Mouse (Mus musculus) hindbrain, embryonic 15.5 days (tissue): ENCODE measurements around the gene Gm20388. TPM values are rescaled to one million over a fixed set of nuclear protein-coding genes. Genes with fewer than 3 reads are reported as not detected.

Source experiments
- ATAC-seq: fragments of 200-750 bp; cut with Nextera tagmentation; 2 replicates; pipeline ENCODE4 v1.8.0; 2017; ENCODE audit warnings: low read depth, moderate number of reproducible peaks, moderate TSS enrichment; ENCODE audit not compliant: low FRiP score
- H3K27ac ChIP-seq: fragments of 300-500 bp; sonication (generic); replicated peaks from 2 replicates; pipeline ENCODE4 v1.5.1; 2015; ENCODE audit warnings: mild to moderate bottlenecking, inconsistent platforms
- H3K27me3 ChIP-seq: fragments of 300-500 bp; sonication (generic); 2 replicates; pipeline ENCODE4 v1.6.1; 2015; ENCODE audit warnings: control low read depth, inconsistent platforms
- H3K36me3 ChIP-seq: fragments of 300-500 bp; sonication (generic); 2 replicates; pipeline ENCODE4 v1.6.1; 2015; ENCODE audit warnings: control low read depth, inconsistent platforms
- H3K4me1 ChIP-seq: fragments of 300-500 bp; sonication (generic); replicated peaks from 2 replicates; pipeline ENCODE4 v1.6.1; 2015; ENCODE audit warnings: control low read depth, inconsistent platforms
- H3K4me2 ChIP-seq: fragments of 300-500 bp; sonication (generic); 2 replicates; pipeline ENCODE4 v1.6.1; 2015; ENCODE audit warnings: moderate library complexity, mild to moderate bottlenecking, inconsistent platforms
- H3K4me3 ChIP-seq: fragments of 300-500 bp; sonication (generic); 2 replicates; pipeline ENCODE4 v1.5.1; 2015; ENCODE audit warnings: mild to moderate bottlenecking, inconsistent platforms
- H3K9ac ChIP-seq: fragments of 300-500 bp; sonication (generic); 2 replicates; pipeline ENCODE4 v1.6.1; 2015; ENCODE audit warnings: inconsistent platforms
- H3K9me3 ChIP-seq: fragments of 300-500 bp; sonication (generic); 2 replicates; pipeline ENCODE4 v1.6.1; 2016; ENCODE audit warnings: control low read depth, inconsistent platforms
- WGBS: fragments of 180-500 bp; shearing (Covaris S2); methylation state at CpG from one replicate; pipeline ENCODE4 v1.1.7; 2015; 5-methylcytosine and 5-hydroxymethylcytosine counted together
- polyA plus RNA-seq: library from polyadenylated mRNA; unstranded; fragments of >200 nt; fragmentation: Nextera tagmentation; extraction: Ambion mirVana; gene quantifications from 2 replicates; pipeline ENCODE4 v1.2.1, GENCODE M21; 2015

The Gm20388 gene
- polyA plus RNA-seq, 1 experiment from 2014 or later, result 5.4 TPM

DNA sequence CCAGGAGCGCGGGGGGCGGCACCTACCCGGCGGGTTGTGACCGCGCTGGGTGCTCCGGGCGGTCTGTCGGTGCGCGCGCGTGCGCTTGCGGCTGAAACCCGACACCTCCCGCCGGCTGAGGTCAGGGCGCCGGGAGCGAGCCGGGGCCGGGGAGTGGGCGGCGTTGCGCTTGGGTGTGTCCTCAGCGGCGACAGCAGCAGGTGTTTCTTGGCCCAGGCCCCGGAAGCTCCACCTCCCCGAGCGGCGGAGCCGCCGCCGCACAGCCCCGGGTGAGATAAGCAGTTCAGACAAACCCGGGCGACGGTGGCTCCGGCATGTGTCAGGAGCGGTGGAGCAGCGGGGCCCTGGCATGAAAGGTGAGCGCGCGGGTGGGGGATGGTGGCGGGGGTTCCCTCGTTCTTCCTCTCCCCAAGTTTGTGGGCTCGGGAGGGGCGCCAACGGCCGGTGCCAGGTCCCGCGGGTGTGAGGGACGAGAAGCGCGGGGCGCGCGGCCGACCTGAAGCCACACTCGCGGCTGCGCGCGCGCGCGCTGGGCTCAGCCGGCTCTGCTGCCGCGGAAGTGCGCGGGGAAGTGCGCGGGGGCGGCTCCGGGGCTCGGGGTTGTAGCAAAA, 626.7 kb downstream of the Gm20388 start:
- H3K4me2 ChIP-seq, result peak overlapping the region; percentile 99
- peak overlapping the region; percentile 67 for H3K4me3 ChIP-seq
- no peaks in the 10 kb centered on the region for H3K36me3 ChIP-seq
- under 1% methylated on average over 54 of the region's 79 CpGs for WGBS
- peak overlapping the region; percentile 71 for H3K9ac ChIP-seq
- H3K9me3 ChIP-seq, result no peaks in the 10 kb centered on the region
- H3K4me1 ChIP-seq, result peaks cover 88% of the 10 kb centered on the region
- no peaks in the 10 kb centered on the region for H3K27me3 ChIP-seq
- H3K27ac ChIP-seq, result peak overlapping the region; percentile 95
- peak; percentile 4; the same call in 1 of the 2 replicates for ATAC-seq

- 0% methylated on average over 38 of the region's 46 CpGs for WGBS
- H3K27ac ChIP-seq, result peak overlapping the region; percentile 95
- H3K4me3 ChIP-seq, result peak overlapping the region; percentile 67
These were observed 627.3 kb downstream of the Gm20388 start for GRCm38 (mm10) chr8:120537818-120538396.

GRCm38 (mm10) chr8:120538397-120539240, 628.0 kb downstream of the Gm20388 start:
- peak overlapping the region; percentile 95 for H3K27ac ChIP-seq
- ATAC-seq, result peak; percentile 35
- H3K4me3 ChIP-seq, result peak overlapping the region; percentile 67
- H3K27me3 ChIP-seq, result no peaks in the 10 kb centered on the region
- no peaks in the 10 kb centered on the region for H3K9me3 ChIP-seq
- peak overlapping the region; percentile 99 for H3K4me2 ChIP-seq
- H3K9ac ChIP-seq, result peak overlapping the region; percentile 71
- H3K36me3 ChIP-seq, result no peaks in the 10 kb centered on the region
- peaks cover 87% of the 10 kb centered on the region for H3K4me1 ChIP-seq
- 2% methylated on average over 37 of the region's 37 CpGs for whole genome bisulfite sequencing

More at GRCm38 (mm10) chr8:120537818-120538396, 627.3 kb downstream of the Gm20388 start:
- H3K9me3 ChIP-seq, result no peaks in the 10 kb centered on the region
- H3K27me3 ChIP-seq, result no peaks in the 10 kb centered on the region
- peak overlapping the region; percentile 99 for H3K4me2 ChIP-seq
- no peaks in the 10 kb centered on the region for H3K36me3 ChIP-seq
- ATAC-seq, result peak; percentile 36
- peak overlapping the region; percentile 71 for H3K9ac ChIP-seq
- H3K4me1 ChIP-seq, result peaks cover 87% of the 10 kb centered on the region

GRCm38 (mm10) chr8:120539381-120539774, 628.7 kb downstream of the Gm20388 start:
- Histone ChIP-seq H3K4me3 (peak overlapping the region; percentile 67), H3K9ac (no peak overlapping the region), H3K9me3 (no peaks in the 10 kb centered on the region), H3K27ac (peak overlapping the region; percentile 95), H3K4me1 (peaks cover 83% of the 10 kb centered on the region), H3K4me2 (peak overlapping the region; percentile 99), H3K36me3 (no peaks in the 10 kb centered on the region), H3K27me3 (no peaks in the 10 kb centered on the region)
- 31% methylated on average over 5 of the region's 6 CpGs for WGBS
- ATAC-seq, result no peak

DNA sequence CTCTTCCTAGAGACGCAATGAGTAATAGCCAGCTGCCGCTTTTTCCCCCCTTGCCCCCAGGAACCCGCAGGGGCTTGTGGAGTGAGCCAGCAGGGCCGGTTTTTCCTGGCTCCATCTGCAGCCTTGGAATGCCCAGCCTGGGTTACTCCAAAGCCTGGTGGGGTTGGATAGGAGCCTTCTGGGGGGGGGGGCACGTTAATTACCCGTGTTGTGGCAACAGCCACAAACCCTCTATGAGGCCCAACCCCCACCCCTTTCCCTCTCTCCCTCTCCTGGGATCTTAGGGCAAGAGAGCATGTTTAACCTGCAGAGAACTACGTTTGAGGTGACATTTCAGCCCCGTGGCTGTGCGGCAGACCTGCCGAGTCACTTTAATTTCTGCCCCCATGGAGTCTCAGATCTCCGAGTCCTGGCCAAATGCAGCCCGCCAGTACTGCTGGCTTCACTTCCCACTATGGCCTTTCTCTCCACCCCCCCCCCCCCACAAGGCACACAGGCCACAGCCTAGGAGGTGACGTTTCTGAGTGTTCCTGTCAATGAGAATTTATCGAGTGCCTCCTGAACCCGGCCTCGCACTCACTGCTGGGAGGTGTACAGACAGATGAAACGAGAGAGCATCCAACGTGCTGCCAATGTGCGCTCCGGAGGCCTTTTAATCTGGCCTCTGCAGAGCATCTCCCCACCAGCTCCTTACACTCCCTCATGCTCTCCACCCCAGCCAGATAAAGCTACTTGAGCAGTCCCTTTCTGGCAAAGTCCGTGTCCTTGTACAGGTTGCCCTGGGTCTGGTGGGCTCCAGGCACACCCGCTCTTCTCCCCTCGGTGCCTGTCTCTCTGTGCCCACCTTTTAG, 629.4 kb downstream of the Gm20388 start:
- Histone ChIP-seq H3K4me3 (no peak overlapping the region), H3K27ac (peak overlapping the region; percentile 95), H3K27me3 (no peaks in the 10 kb centered on the region), H3K36me3 (no peaks in the 10 kb centered on the region), H3K9me3 (no peaks in the 10 kb centered on the region), H3K9ac (no peak overlapping the region; the same call in 1 of the 2 replicates), H3K4me1 (peaks cover 77% of the 10 kb centered on the region), H3K4me2 (peak overlapping the region; percentile 99)
- 21% methylated on average over 23 of the region's 23 CpGs for WGBS
- no peak for ATAC-seq

- Histone ChIP-seq H3K4me3 (no peak overlapping the region), H3K27ac (no peak overlapping the region), H3K9me3 (no peaks in the 10 kb centered on the region), H3K9ac (no peak overlapping the region), H3K36me3 (no peaks in the 10 kb centered on the region), H3K4me1 (peaks cover 78% of the 10 kb centered on the region), H3K27me3 (no peaks in the 10 kb centered on the region), H3K4me2 (no peak overlapping the region)
- no peak for ATAC-seq
- WGBS, result 23% methylated on average over 13 of the region's 13 CpGs
These were observed 632.4 kb downstream of the Gm20388 start for GRCm38 (mm10) chr8:120542995-120543394.

DNA sequence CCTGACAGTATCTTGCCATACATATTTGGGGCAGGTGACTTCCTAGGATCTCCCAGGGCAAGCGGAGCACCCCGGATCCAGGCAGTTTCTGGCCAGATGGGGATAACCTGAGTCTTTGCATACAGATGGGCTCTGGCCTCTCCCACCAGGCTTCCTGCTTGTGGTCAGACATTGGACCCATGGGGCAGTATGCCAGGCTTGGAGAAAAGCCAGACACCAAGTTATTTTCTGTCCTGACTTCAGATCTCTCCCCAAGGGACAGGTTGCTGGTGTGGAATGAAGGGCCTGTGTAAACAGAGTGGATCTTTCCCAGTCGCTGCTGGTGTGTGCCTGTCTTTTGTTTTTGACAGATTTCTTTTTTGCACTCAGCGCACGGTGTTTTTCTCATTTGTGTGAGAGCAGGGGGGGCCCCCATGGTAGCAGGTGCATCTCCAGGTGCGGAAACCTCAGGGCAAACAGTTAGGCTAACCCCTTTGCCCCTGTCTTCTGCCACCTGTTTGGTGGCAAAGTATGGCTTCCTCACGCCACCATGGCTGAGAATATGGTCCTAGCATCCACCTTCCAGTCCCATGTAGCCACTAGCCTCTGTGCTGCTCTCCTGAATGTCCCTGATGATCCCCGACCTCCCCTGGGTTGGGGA, 632.9 kb downstream of the Gm20388 start:
- Histone ChIP-seq H3K4me2 (no peak overlapping the region), H3K27ac (no peak overlapping the region), H3K9me3 (no peaks in the 10 kb centered on the region), H3K9ac (no peak overlapping the region), H3K27me3 (no peaks in the 10 kb centered on the region), H3K36me3 (no peaks in the 10 kb centered on the region), H3K4me1 (peaks cover 78% of the 10 kb centered on the region), H3K4me3 (no peak overlapping the region)
- ATAC-seq, result no peak
- 53% methylated on average over 8 of the region's 8 CpGs for WGBS

DNA sequence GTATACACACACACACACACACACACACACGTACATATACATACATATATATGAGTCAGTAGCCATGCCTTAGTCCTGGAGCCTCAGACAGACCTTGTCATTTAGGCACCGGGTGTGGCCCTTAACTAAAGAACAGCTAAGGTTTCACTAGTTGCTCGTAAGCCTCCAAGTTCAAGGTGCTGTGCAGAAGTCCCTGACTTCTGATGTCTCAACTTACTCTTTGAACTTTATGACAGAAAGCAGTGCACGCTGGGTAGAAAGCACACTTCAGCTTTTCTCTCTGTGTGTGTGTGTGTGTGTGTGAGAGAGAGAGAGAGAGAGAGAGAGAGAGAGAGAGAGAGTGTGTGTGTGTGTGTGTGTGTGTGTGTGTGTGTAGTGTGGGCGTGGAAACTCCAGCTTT, 633.5 kb downstream of the Gm20388 start:
- no peaks in the 10 kb centered on the region for H3K27me3 ChIP-seq
- no peaks in the 10 kb centered on the region for H3K36me3 ChIP-seq
- H3K27ac ChIP-seq, result no peak overlapping the region
- H3K4me2 ChIP-seq, result no peak overlapping the region
- no peak overlapping the region for H3K4me3 ChIP-seq
- H3K9ac ChIP-seq, result no peak overlapping the region
- no peaks in the 10 kb centered on the region for H3K9me3 ChIP-seq
- no peak for ATAC-seq
- 90% methylated on average over 5 of the region's 5 CpGs for WGBS
- H3K4me1 ChIP-seq, result peaks cover 78% of the 10 kb centered on the region

- Histone ChIP-seq H3K27me3 (no peaks in the 10 kb centered on the region), H3K9me3 (no peaks in the 10 kb centered on the region), H3K4me1 (peaks cover 86% of the 10 kb centered on the region), H3K36me3 (no peaks in the 10 kb centered on the region), H3K4me3 (no peak overlapping the region), H3K27ac (peak overlapping the region; percentile 71; the same call in 1 of the 2 replicates), H3K4me2 (0 out of 2 replicates have a peak overlapping the region, but pooled peaks have one; percentile 23), H3K9ac (no peak overlapping the region)
- no peak for ATAC-seq
- WGBS, result 74% methylated on average over 9 of the region's 9 CpGs
These were observed 636.9 kb downstream of the Gm20388 start for GRCm38 (mm10) chr8:120547562-120547961.

- H3K9me3 ChIP-seq, result no peaks in the 10 kb centered on the region
- peaks cover 86% of the 10 kb centered on the region for H3K4me1 ChIP-seq
- 0 out of 2 replicates have a peak overlapping the region, but pooled peaks have one; percentile 10 for H3K9ac ChIP-seq
- no peaks in the 10 kb centered on the region for H3K27me3 ChIP-seq
- peak overlapping the region; percentile 23 for H3K4me2 ChIP-seq
- peak overlapping the region; percentile 71 for H3K27ac ChIP-seq
- 22% methylated on average over 16 of the region's 16 CpGs for WGBS
- H3K4me3 ChIP-seq, result no peak overlapping the region
- no peak for ATAC-seq
- H3K36me3 ChIP-seq, result no peaks in the 10 kb centered on the region
These were observed 637.7 kb downstream of the Gm20388 start for GRCm38 (mm10) chr8:120548313-120548761.
